Mouse (Mus musculus): ENCODE results near the gene Fam166b.

GRCm38 (mm10) chr4:43389845-43390440 lies 39.0 kb downstream of the Fam166b start:
- no peak for TF ChIP-seq CTCF (IDR thresholded peaks at IDR 0.05; ENCODE audit: control insufficient read depth, insufficient read depth, insufficient read length)
- TF ChIP-seq MAX (IDR thresholded peaks at IDR 0.05), result no peak
- no peak for TF ChIP-seq MYOG (IDR thresholded peaks at IDR 0.05; ENCODE audit: control insufficient read depth, extremely low read depth, insufficient read length)
- no peak for TF ChIP-seq USF1 (IDR thresholded peaks at IDR 0.05; ENCODE audit: low read depth)
- TF ChIP-seq FOSL1 (IDR thresholded peaks at IDR 0.05; ENCODE audit: insufficient read depth, low read length, poor library complexity, severe bottlenecking), result no peak
- TF ChIP-seq MYOD1 (IDR thresholded peaks at IDR 0.05; ENCODE audit: control insufficient read depth, insufficient read length, low read depth), result no peak
